Mouse (Mus musculus): ENCODE measurements at regions not wholly inside any gene's neighbourhood (a gene's known extent, or its start where the extent isn't known, plus 50 kb on each side); places are given as distances from the start of the nearest gene placed in this dataset.

- TF ChIP-seq TAL1 (IDR thresholded peaks at IDR 0.05; ENCODE audit: low read length): no peak
- no peak for TF ChIP-seq GATA1 (IDR thresholded peaks at IDR 0.05; ENCODE audit: low read length)
These were observed 169.6 kb upstream of the Foxn2 start for GRCm38 (mm10) chr17:88270896-88271295.
